Mouse (Mus musculus): ENCODE results near the gene Cradd.

Gene Cradd

GRCm38 (mm10) chr10:95151012-95151768 is 172.7 kb downstream of the Cradd start:
- no peak for DNase-seq

GRCm38 (mm10) chr10:95149666-95150065 is 174.3 kb downstream of the Cradd start:
- no peak for DNase-seq

- DNase-seq, result no peak
Observed at GRCm38 (mm10) chr10:95148641-95149040, 175.3 kb downstream of the Cradd start.

GRCm38 (mm10) chr10:95147136-95147901 is 176.6 kb downstream of the Cradd start:
- DNase-seq, result peak in 1 of 2 experiments; percentile 21

GRCm38 (mm10) chr10:95146491-95146890 is 177.4 kb downstream of the Cradd start:
- peak; percentile 86 to 87 for DNase-seq

- peak; percentile 45 to 67 for DNase-seq
Observed at GRCm38 (mm10) chr10:95145204-95145926, 178.6 kb downstream of the Cradd start.

GRCm38 (mm10) chr10:95144414-95145130 is 179.4 kb downstream of the Cradd start:
- peak in 1 of 2 experiments; percentile 25 for DNase-seq

- no peak for DNase-seq
Observed at GRCm38 (mm10) chr10:95143446-95144114, 180.4 kb downstream of the Cradd start.

GRCm38 (mm10) chr10:95142844-95143435 is 181.0 kb downstream of the Cradd start:
- peak; percentile 80 to 90 for DNase-seq

- DNase-seq, result no peak
Observed at GRCm38 (mm10) chr10:95141075-95141474, 182.9 kb downstream of the Cradd start.

GRCm38 (mm10) chr10:95140191-95140590 is 183.7 kb downstream of the Cradd start:
- DNase-seq, result no peak

- DNase-seq, result no peak
Observed at GRCm38 (mm10) chr10:95139645-95140044, 184.3 kb downstream of the Cradd start.

GRCm38 (mm10) chr10:95133057-95133456 is 190.9 kb downstream of the Cradd start:
- DNase-seq, result no peak

Measured in kidney, postnatal 36 days (tissue).